Comparison of ENCODE assay signal across 12 mouse cellular contexts in the genomic region with DNA sequence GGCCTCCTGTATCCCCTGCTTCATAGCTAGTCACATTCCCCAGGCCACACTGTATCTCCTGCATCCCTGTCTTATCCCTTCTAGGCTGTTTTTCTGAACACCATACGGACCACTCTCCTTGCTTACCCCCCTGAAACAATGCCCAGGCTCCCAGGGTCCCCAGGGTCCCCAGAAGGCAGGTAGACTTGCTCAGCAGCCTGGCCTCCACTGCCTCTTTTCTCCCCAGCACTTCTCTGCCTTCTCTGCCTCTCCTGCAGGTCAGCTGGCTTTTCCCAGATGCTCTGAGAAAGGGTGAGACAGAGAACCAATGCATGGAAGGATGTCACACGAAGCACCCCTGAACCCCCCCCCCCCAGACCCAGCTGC. TPM values are rescaled to one million over a fixed set of nuclear protein-coding genes. Genes with fewer than 3 reads are reported as not detected.
A peak's percentile ranks its signal among the peaks of the same experiment; 100 is the strongest.
DNase-seq lines count a peak whose midpoint lies in the region; ATAC-seq and TF ChIP-seq lines count a peak whose summit lies in the region.
"Had no signal": no experiment of that assay in that cellular context is flagged by ENCODE, and none has a peak within 500 bp of the region (broad histone marks: within the 10 kb centered on the region; RNA-seq: fewer than 3 reads in every experiment).

No protein-coding gene starts in this region.

- peak overlapping the region; percentile 97 for H3K27ac ChIP-seq in layer of hippocampus, adult 2 months
- H3K27ac ChIP-seq in hindbrain, embryonic 10.5 days, result peak overlapping the region; percentile 36; the same call in 1 of the 2 replicates
- 0 out of 2 replicates have a peak overlapping the region, but pooled peaks have one; percentile 17 for H3K27ac ChIP-seq in limb, embryonic 15.5 days
- no peak overlapping the region for H3K27ac ChIP-seq in stomach, embryonic 16.5 days (ENCODE audit: low read length)
- H3K27ac ChIP-seq: liver, embryonic 13.5 days had no signal

- intact Hi-C loops in left cerebral cortex, postnatal 10 days (cut with DNase I), result loop anchor here (5.0 to 10.0 kb wide), 2 partner anchors 122 to 1626 kb away; no protein-coding TSS in a partner anchor

- no peak for TF ChIP-seq CTCF in layer of hippocampus, adult 2 months (conservative IDR thresholded peaks at IDR 0.05)

- no peaks in the 10 kb centered on the region for H3K36me3 ChIP-seq in hindbrain, embryonic 10.5 days
- H3K36me3 ChIP-seq in limb, embryonic 15.5 days, result no peaks in the 10 kb centered on the region
- H3K36me3 ChIP-seq in stomach, embryonic 16.5 days (ENCODE audit: control insufficient read depth, insufficient read depth, low read length), result no peaks in the 10 kb centered on the region
- H3K36me3 ChIP-seq: liver, embryonic 13.5 days had no signal

- H3K4me3 ChIP-seq in layer of hippocampus, adult 2 months, result peak overlapping the region; percentile 79
- H3K4me3 ChIP-seq in hindbrain, embryonic 10.5 days, result peak overlapping the region; percentile 69
- H3K4me3 ChIP-seq in limb, embryonic 15.5 days, result peak overlapping the region; percentile 85
- H3K4me3 ChIP-seq in stomach, embryonic 16.5 days (replicated peaks; ENCODE audit: low read length), result peak overlapping the region; percentile 75; the same call in 1 of the 2 replicates
- H3K4me3 ChIP-seq: liver, embryonic 13.5 days had no signal

- no peaks in the 10 kb centered on the region for H3K9me3 ChIP-seq in hindbrain, embryonic 10.5 days
- no peaks in the 10 kb centered on the region for H3K9me3 ChIP-seq in limb, embryonic 15.5 days
- H3K9me3 ChIP-seq in stomach, embryonic 16.5 days (replicated peaks; ENCODE audit: control insufficient read depth, low read length), result no peaks in the 10 kb centered on the region
- H3K9me3 ChIP-seq: liver, embryonic 13.5 days had no signal

- peaks cover 56% of the 10 kb centered on the region for H3K4me1 ChIP-seq in hindbrain, embryonic 10.5 days (replicated peaks)
- H3K4me1 ChIP-seq in limb, embryonic 15.5 days, result peaks cover 40% of the 10 kb centered on the region
- H3K4me1 ChIP-seq in stomach, embryonic 16.5 days (ENCODE audit: control insufficient read depth, insufficient read depth, low read length), result peaks cover 10% of the 10 kb centered on the region; the same call in 1 of the 2 replicates

- WGBS in hindbrain, embryonic 10.5 days, result 21% methylated on average over 2 of the region's 2 CpGs
- WGBS in limb, embryonic 15.5 days, result 15% methylated on average over 2 of the region's 2 CpGs
- 46% methylated on average over 2 of the region's 2 CpGs for WGBS in stomach, embryonic 16.5 days

- H3K27me3 ChIP-seq in hindbrain, embryonic 10.5 days (ENCODE audit: insufficient read depth, poor library complexity, severe bottlenecking), result peaks cover 87% of the 10 kb centered on the region
- H3K27me3 ChIP-seq in limb, embryonic 15.5 days, result peaks cover 40% of the 10 kb centered on the region
- peaks cover 12% of the 10 kb centered on the region for H3K27me3 ChIP-seq in stomach, embryonic 16.5 days (ENCODE audit: control insufficient read depth, insufficient read depth, low read length)

- no peak for ATAC-seq in limb, embryonic 15.5 days (ENCODE audit: insufficient number of reproducible peaks, low FRiP score, low TSS enrichment, low read depth)
- ATAC-seq in stomach, embryonic 16.5 days (ENCODE audit: insufficient read depth, low FRiP score), result no peak

- H3K9ac ChIP-seq in limb, embryonic 15.5 days, result no peak overlapping the region
- no peak overlapping the region for H3K9ac ChIP-seq in stomach, embryonic 16.5 days (ENCODE audit: low read length)
- H3K9ac ChIP-seq: liver, embryonic 13.5 days had no signal

- peak overlapping the region; percentile 97 for H3K4me2 ChIP-seq in limb, embryonic 15.5 days
- H3K4me2 ChIP-seq in stomach, embryonic 16.5 days (ENCODE audit: low read depth, low read length), result peak overlapping the region; percentile 93
- H3K4me2 ChIP-seq: liver, embryonic 13.5 days had no signal

- DNase-seq in layer of hippocampus, adult 2 months (ENCODE audit: low spot score in 2 of 2), result no peak
- DNase-seq in layer of hippocampus, adult 9-11 months, result no peak
- DNase-seq in hindbrain, embryonic 10.5 days (ENCODE audit: low spot score), result no peak
- no peak for DNase-seq in left cerebral cortex, postnatal 10 days (ENCODE audit: extremely low spot score in 1 of 2, low spot score in 2 of 2)
- no peak for DNase-seq in frontal cortex, adult 2 months (ENCODE audit: extremely low spot score in 1 of 2, low spot score in 1 of 2)
- DNase-seq in MN1 (ENCODE audit: low spot score), result no peak
- DNase-seq: gastrocnemius, postnatal 14 days; kidney, adult 2 months; liver, embryonic 13.5 days had no signal

RNA-seq across cellular contexts. Expression of a gene that starts 2.7 kb away (rescaled TPM):
- 100 to 1,000 TPM; 144 to 145 TPM for total RNA-seq in layer of hippocampus, adult 2 months (2021)
- 3.0 and 3.3 TPM in 2 replicates for polyA plus RNA-seq in hindbrain, embryonic 10.5 days (2016; fragmentation: Nextera tagmentation; extraction: Ambion mirVana)
- polyA plus RNA-seq in limb, embryonic 15.5 days (2015; fragmentation: Nextera tagmentation; extraction: Ambion mirVana), result 14.3 and 19.9 TPM in 2 replicates
- 2.3 and 2.6 TPM in 2 replicates for polyA plus RNA-seq in stomach, embryonic 16.5 days (2015; fragmentation: Nextera tagmentation; extraction: Ambion mirVana)
- total RNA-seq in left cerebral cortex, postnatal 10 days (2021), result 10 to 100 TPM; 66.1 to 75.1 TPM
- polyA plus RNA-seq in frontal cortex, adult 2 months (2012; rRNA removed), result 38.0 and 43.9 TPM in 2 replicates
- total RNA-seq: common myeloid progenitor, adult 5-6 weeks had no signal
